ENCODE assay signal across 13 mouse cellular contexts in genomic region chr1:171101033-171101432, GRCm38 (mm10). TPM values are rescaled to one million over a fixed set of nuclear protein-coding genes. Genes with fewer than 3 reads are reported as not detected.
DNase-seq lines count a peak whose midpoint lies in the region; ATAC-seq and TF ChIP-seq lines count a peak whose summit lies in the region.
"Had no signal": no experiment of that assay in that cellular context is flagged by ENCODE, and none has a peak within 500 bp of the region (broad histone marks: within the 10 kb centered on the region; RNA-seq: fewer than 3 reads in every experiment).

No protein-coding gene starts in this region.

- H3K27ac ChIP-seq in forebrain, embryonic 10.5 days, result no peak overlapping the region
- no peak overlapping the region for H3K27ac ChIP-seq in forebrain, embryonic 13.5 days
- no peak overlapping the region for H3K27ac ChIP-seq in hindbrain, postnatal 0 days
- no peak overlapping the region for H3K27ac ChIP-seq in hindbrain, embryonic 13.5 days
- H3K27ac ChIP-seq in embryonic facial prominence, embryonic 14.5 days (replicated peaks; ENCODE audit: low read depth, low read length), result no peak overlapping the region
- H3K27ac ChIP-seq: kidney, postnatal 0 days; stomach, embryonic 15.5 days had no signal

- H3K36me3 ChIP-seq in forebrain, embryonic 10.5 days (replicated peaks), result no peaks in the 10 kb centered on the region
- H3K36me3 ChIP-seq in forebrain, embryonic 13.5 days (ENCODE audit: poor library complexity, severe bottlenecking), result no peaks in the 10 kb centered on the region
- no peaks in the 10 kb centered on the region for H3K36me3 ChIP-seq in hindbrain, postnatal 0 days (ENCODE audit: insufficient read depth, low read length)
- H3K36me3 ChIP-seq in hindbrain, embryonic 13.5 days, result no peaks in the 10 kb centered on the region
- no peaks in the 10 kb centered on the region for H3K36me3 ChIP-seq in embryonic facial prominence, embryonic 14.5 days (ENCODE audit: control insufficient read depth, insufficient read depth, low read length)
- H3K36me3 ChIP-seq: stomach, embryonic 15.5 days had no signal

- peaks cover 35% of the 10 kb centered on the region for H3K4me1 ChIP-seq in forebrain, embryonic 10.5 days
- peaks cover 12% of the 10 kb centered on the region for H3K4me1 ChIP-seq in forebrain, embryonic 13.5 days
- no peaks in the 10 kb centered on the region for H3K4me1 ChIP-seq in hindbrain, postnatal 0 days (ENCODE audit: insufficient read depth, low read length)
- peaks cover 14% of the 10 kb centered on the region for H3K4me1 ChIP-seq in hindbrain, embryonic 13.5 days (replicated peaks)
- H3K4me1 ChIP-seq in embryonic facial prominence, embryonic 14.5 days (ENCODE audit: control insufficient read depth, insufficient read depth, low read length), result peaks cover 10% of the 10 kb centered on the region; the same call in 1 of the 2 replicates

- no peak for TF ChIP-seq CTCF in hindbrain, postnatal 0 days (IDR thresholded peaks at IDR 0.05; ENCODE audit: low read depth)

- 60% methylated on average over 2 of the region's 2 CpGs for WGBS in forebrain, embryonic 10.5 days
- 54% methylated on average over 2 of the region's 2 CpGs for WGBS in forebrain, embryonic 13.5 days
- WGBS in hindbrain, postnatal 0 days, result 61% methylated on average over 2 of the region's 2 CpGs
- 58% methylated on average over 2 of the region's 2 CpGs for WGBS in hindbrain, embryonic 13.5 days
- 36% methylated on average over 2 of the region's 2 CpGs for WGBS in embryonic facial prominence, embryonic 14.5 days

- ATAC-seq in forebrain, embryonic 13.5 days, result no peak
- no peak for ATAC-seq in hindbrain, postnatal 0 days
- no peak for ATAC-seq in hindbrain, embryonic 13.5 days (ENCODE audit: low FRiP score)
- no peak for ATAC-seq in embryonic facial prominence, embryonic 14.5 days (ENCODE audit: low read depth)

- H3K9ac ChIP-seq in forebrain, embryonic 13.5 days, result no peak overlapping the region
- no peak overlapping the region for H3K9ac ChIP-seq in hindbrain, postnatal 0 days (replicated peaks; ENCODE audit: low read length)
- H3K9ac ChIP-seq in hindbrain, embryonic 13.5 days, result no peak overlapping the region
- H3K9ac ChIP-seq in embryonic facial prominence, embryonic 14.5 days (ENCODE audit: low read depth, low read length), result no peak overlapping the region
- H3K9ac ChIP-seq: stomach, embryonic 15.5 days had no signal

- H3K9me3 ChIP-seq in forebrain, embryonic 10.5 days, result no peaks in the 10 kb centered on the region
- H3K9me3 ChIP-seq in forebrain, embryonic 13.5 days (replicated peaks), result no peaks in the 10 kb centered on the region
- H3K9me3 ChIP-seq in hindbrain, postnatal 0 days (ENCODE audit: low read length), result no peaks in the 10 kb centered on the region
- H3K9me3 ChIP-seq in hindbrain, embryonic 13.5 days, result no peaks in the 10 kb centered on the region
- H3K9me3 ChIP-seq in embryonic facial prominence, embryonic 14.5 days (ENCODE audit: control insufficient read depth, low read length), result no peaks in the 10 kb centered on the region
- H3K9me3 ChIP-seq: stomach, embryonic 15.5 days had no signal

- H3K4me2 ChIP-seq in forebrain, embryonic 13.5 days, result no peak overlapping the region
- H3K4me2 ChIP-seq in hindbrain, postnatal 0 days (ENCODE audit: low read depth, low read length), result peak overlapping the region; percentile 58; the same call in 1 of the 2 replicates
- H3K4me2 ChIP-seq in hindbrain, embryonic 13.5 days, result no peak overlapping the region
- H3K4me2 ChIP-seq in embryonic facial prominence, embryonic 14.5 days (ENCODE audit: low read depth, low read length), result 0 out of 2 replicates have a peak overlapping the region, but pooled peaks have one; percentile 55

- peaks cover 16% of the 10 kb centered on the region for H3K27me3 ChIP-seq in forebrain, embryonic 10.5 days (ENCODE audit: poor library complexity, severe bottlenecking)
- H3K27me3 ChIP-seq in forebrain, embryonic 13.5 days, result no peaks in the 10 kb centered on the region
- no peaks in the 10 kb centered on the region for H3K27me3 ChIP-seq in hindbrain, postnatal 0 days (ENCODE audit: insufficient read depth, low read length)
- H3K27me3 ChIP-seq in hindbrain, embryonic 13.5 days, result peaks cover 5% of the 10 kb centered on the region; the same call in 1 of the 2 replicates
- H3K27me3 ChIP-seq in embryonic facial prominence, embryonic 14.5 days (replicated peaks; ENCODE audit: control insufficient read depth, insufficient read depth, low read length), result no peaks in the 10 kb centered on the region
- H3K27me3 ChIP-seq: stomach, embryonic 15.5 days had no signal

- peak overlapping the region; percentile 76; the same call in 1 of the 2 replicates for H3K4me3 ChIP-seq in forebrain, embryonic 10.5 days
- no peak overlapping the region for H3K4me3 ChIP-seq in forebrain, embryonic 13.5 days
- H3K4me3 ChIP-seq in hindbrain, postnatal 0 days (ENCODE audit: low read length), result no peak overlapping the region
- H3K4me3 ChIP-seq in hindbrain, embryonic 13.5 days, result no peak overlapping the region
- no peak overlapping the region for H3K4me3 ChIP-seq in embryonic facial prominence, embryonic 14.5 days (ENCODE audit: low read depth, low read length)

- DNase-seq in forebrain, embryonic 10.5 days (ENCODE audit: extremely low spot score, low spot score), result no peak
- no peak for DNase-seq in hindbrain, postnatal 0 days (ENCODE audit: low spot score)
- DNase-seq in 3T3-L1 (ENCODE audit: low read depth, low spot score), result peak; percentile 23
- DNase-seq in embryonic facial prominence, embryonic 14.5 days (ENCODE audit: low spot score), result no peak
- DNase-seq in frontal cortex, postnatal 14 days (ENCODE audit: low spot score in 2 of 2), result no peak
- no peak for DNase-seq in ovary, postnatal 14 days (ENCODE audit: low spot score)

RNA-seq across cellular contexts. Expression of gene Cfap126, which starts 12.7 kb away (rescaled TPM):
- polyA plus RNA-seq in forebrain, embryonic 10.5 days (2016; fragmentation: Nextera tagmentation; extraction: Ambion mirVana), result 2.2 and 2.8 TPM in 2 replicates
- polyA plus RNA-seq in forebrain, embryonic 13.5 days (2015; fragmentation: Nextera tagmentation; extraction: Ambion mirVana), result 6.6 and 7.8 TPM in 2 replicates
- total RNA-seq in hindbrain, postnatal 0 days (2014; rRNA removed), result 2.7 and 6.7 TPM in 2 replicates
- 12.2 and 15.3 TPM in 2 replicates for polyA plus RNA-seq in hindbrain, postnatal 0 days (2015; fragmentation: Nextera tagmentation; extraction: Ambion mirVana)
- polyA plus RNA-seq in hindbrain, embryonic 13.5 days (2015; fragmentation: Nextera tagmentation; extraction: Ambion mirVana), result 9.4 and 18.4 TPM in 2 replicates
- 4.4 and 12.3 TPM in 2 replicates for polyA plus RNA-seq in embryonic facial prominence, embryonic 14.5 days (2014; fragmentation: Nextera tagmentation; extraction: Ambion mirVana)
- total RNA-seq: ES-E14; neutrophil, adult 5-6 weeks had no signal

RNA-seq across cellular contexts. Expression of gene Fcgr3, which starts 36.3 kb away (rescaled TPM):
- polyA plus RNA-seq in forebrain, embryonic 10.5 days (2016; fragmentation: Nextera tagmentation; extraction: Ambion mirVana), result 3.2 and 4.5 TPM in 2 replicates
- polyA plus RNA-seq in forebrain, embryonic 13.5 days (2015; fragmentation: Nextera tagmentation; extraction: Ambion mirVana), result 3.5 and 3.8 TPM in 2 replicates
- 15.2 and 15.9 TPM in 2 replicates for total RNA-seq in hindbrain, postnatal 0 days (2014; rRNA removed)
- polyA plus RNA-seq in hindbrain, postnatal 0 days (2015; fragmentation: Nextera tagmentation; extraction: Ambion mirVana), result 14.1 and 15.5 TPM in 2 replicates
- 8.1 and 10.0 TPM in 2 replicates for polyA plus RNA-seq in hindbrain, embryonic 13.5 days (2015; fragmentation: Nextera tagmentation; extraction: Ambion mirVana)
- polyA plus RNA-seq in embryonic facial prominence, embryonic 14.5 days (2014; fragmentation: Nextera tagmentation; extraction: Ambion mirVana), result 20.5 and 25.0 TPM in 2 replicates
- polyA plus RNA-seq: C2C12 had no signal

RNA-seq across cellular contexts. Expression of gene Sdhc, which starts 49.4 kb away (rescaled TPM):
- 266 and 273 TPM in 2 replicates for polyA plus RNA-seq in forebrain, embryonic 10.5 days (2016; fragmentation: Nextera tagmentation; extraction: Ambion mirVana)
- 223 and 229 TPM in 2 replicates for polyA plus RNA-seq in forebrain, embryonic 13.5 days (2015; fragmentation: Nextera tagmentation; extraction: Ambion mirVana)
- total RNA-seq in hindbrain, postnatal 0 days (2014; rRNA removed), result 227 and 243 TPM in 2 replicates
- 309 and 320 TPM in 2 replicates for polyA plus RNA-seq in hindbrain, postnatal 0 days (2015; fragmentation: Nextera tagmentation; extraction: Ambion mirVana)
- 256 and 259 TPM in 2 replicates for polyA plus RNA-seq in hindbrain, embryonic 13.5 days (2015; fragmentation: Nextera tagmentation; extraction: Ambion mirVana)
- polyA plus RNA-seq in embryonic facial prominence, embryonic 14.5 days (2014; fragmentation: Nextera tagmentation; extraction: Ambion mirVana), result 276 and 291 TPM in 2 replicates

RNA-seq across cellular contexts. Expression of gene Mpz, which starts 49.5 kb away (rescaled TPM):
- 0.16 and 0.22 TPM in 2 replicates for polyA plus RNA-seq in forebrain, embryonic 10.5 days (2016; fragmentation: Nextera tagmentation; extraction: Ambion mirVana)
- polyA plus RNA-seq in forebrain, embryonic 13.5 days (2015; fragmentation: Nextera tagmentation; extraction: Ambion mirVana), result 0.22 TPM in 1 of 2 replicates, not detected in the other
- total RNA-seq in hindbrain, postnatal 0 days (2014; rRNA removed), result 4.8 and 5.5 TPM in 2 replicates
- 5.1 and 5.9 TPM in 2 replicates for polyA plus RNA-seq in hindbrain, postnatal 0 days (2015; fragmentation: Nextera tagmentation; extraction: Ambion mirVana)
- 4.9 and 7.9 TPM in 2 replicates for polyA plus RNA-seq in hindbrain, embryonic 13.5 days (2015; fragmentation: Nextera tagmentation; extraction: Ambion mirVana)
- 9.6 and 11.2 TPM in 2 replicates for polyA plus RNA-seq in embryonic facial prominence, embryonic 14.5 days (2014; fragmentation: Nextera tagmentation; extraction: Ambion mirVana)
- total RNA-seq: neutrophil, adult 5-6 weeks had no signal

Comparison
In these comparisons a context has a peak if more than half of its experiments do, and no peak if none do; other contexts are left out.
1. H3K4me2 ChIP-seq: peak in hindbrain, postnatal 0 days (single experiment) and embryonic facial prominence, embryonic 14.5 days (single experiment); none in forebrain, embryonic 13.5 days (single experiment) and hindbrain, embryonic 13.5 days (single experiment).